Mouse (Mus musculus) c-Kit-positive CD71-positive TER-119-positive erythroid progenitor cells, embryonic 14.5 days (primary cell): ENCODE data around the gene AY074887.

Source experiments
- DNase-seq: peaks from one replicate; pipeline ENCODE4 v3.0.0-alpha.2; 2013; ENCODE audit warnings: low spot score

The AY074887 gene

DNA sequence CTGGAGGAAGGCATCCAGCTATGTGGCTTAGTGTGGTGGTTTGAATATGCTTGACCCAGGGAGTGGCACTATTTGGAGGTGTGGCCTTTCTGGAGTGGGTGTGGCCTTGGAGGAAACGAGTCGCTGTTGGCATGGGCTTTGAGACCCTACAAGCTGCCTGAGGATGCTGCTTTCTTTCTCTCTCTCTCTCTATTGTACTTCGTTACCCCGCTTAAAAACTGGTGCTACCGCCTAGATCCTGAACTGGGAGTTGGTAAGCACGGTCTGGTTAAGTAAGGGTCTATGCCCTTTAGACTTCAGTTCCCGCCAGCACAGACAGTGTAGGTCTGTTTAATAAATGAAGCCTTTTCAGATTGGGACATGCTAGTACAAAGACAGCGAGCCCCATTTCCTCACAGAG lies 34.4 kb downstream of the AY074887 start:
- DNase-seq: no peak

GRCm38 (mm10) chr9:54915576-54915975 lies 35.2 kb downstream of the AY074887 start:
- DNase-seq: no peak

DNA sequence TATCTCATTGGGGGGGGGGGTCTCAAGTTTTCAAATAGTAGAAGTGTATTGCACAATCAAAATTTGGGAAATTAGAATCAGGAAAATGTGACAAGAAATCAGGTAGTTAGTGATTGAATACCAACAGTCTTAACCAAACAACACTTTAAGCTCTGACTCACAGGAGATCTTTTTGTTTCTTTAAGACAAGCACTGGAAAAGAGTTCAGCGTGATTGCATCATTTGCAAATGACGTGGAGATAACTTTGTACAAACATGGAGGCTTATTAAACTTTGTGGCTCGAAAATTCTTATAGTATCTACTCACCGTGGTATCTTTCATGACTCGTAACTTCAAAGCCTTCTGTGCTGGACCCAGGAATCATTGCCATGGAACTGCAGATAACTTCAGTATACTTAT lies 41.4 kb downstream of the AY074887 start:
- DNase-seq: no peak
